Mouse (Mus musculus): ENCODE measurements around the gene Olfr312. TPM values are rescaled to one million over a fixed set of nuclear protein-coding genes. Genes with fewer than 3 reads are reported as not detected.

The Olfr312 gene
- total RNA-seq, 2 experiments from 2014 or later: not detected

DNA sequence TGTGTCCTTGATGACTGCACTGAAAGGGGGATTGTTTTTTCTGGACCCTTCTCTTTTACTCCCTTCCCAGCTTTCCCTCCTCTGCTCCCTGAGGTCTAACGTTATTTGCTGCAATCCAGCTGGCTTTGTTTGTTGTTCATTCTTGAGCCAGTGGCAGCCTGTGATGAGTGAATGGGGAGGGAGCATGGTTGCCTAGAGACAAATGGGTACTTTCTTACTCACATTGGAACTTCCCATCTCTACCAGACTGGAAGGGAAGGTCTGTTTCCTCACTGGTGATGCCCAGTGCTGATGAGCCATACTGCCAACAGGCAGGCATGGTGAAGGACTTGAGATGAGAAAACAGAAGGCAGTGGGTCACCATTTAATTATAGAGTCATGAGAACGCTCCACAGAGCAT is 20.7 kb downstream of the Olfr312 start:
- no peak for ATAC-seq (ENCODE audit: poor library complexity, severe bottlenecking)

GRCm38 (mm10) chr11:58860744-58861143 is 31.7 kb downstream of the Olfr312 start:
- ATAC-seq (ENCODE audit: poor library complexity, severe bottlenecking): no peak

DNA sequence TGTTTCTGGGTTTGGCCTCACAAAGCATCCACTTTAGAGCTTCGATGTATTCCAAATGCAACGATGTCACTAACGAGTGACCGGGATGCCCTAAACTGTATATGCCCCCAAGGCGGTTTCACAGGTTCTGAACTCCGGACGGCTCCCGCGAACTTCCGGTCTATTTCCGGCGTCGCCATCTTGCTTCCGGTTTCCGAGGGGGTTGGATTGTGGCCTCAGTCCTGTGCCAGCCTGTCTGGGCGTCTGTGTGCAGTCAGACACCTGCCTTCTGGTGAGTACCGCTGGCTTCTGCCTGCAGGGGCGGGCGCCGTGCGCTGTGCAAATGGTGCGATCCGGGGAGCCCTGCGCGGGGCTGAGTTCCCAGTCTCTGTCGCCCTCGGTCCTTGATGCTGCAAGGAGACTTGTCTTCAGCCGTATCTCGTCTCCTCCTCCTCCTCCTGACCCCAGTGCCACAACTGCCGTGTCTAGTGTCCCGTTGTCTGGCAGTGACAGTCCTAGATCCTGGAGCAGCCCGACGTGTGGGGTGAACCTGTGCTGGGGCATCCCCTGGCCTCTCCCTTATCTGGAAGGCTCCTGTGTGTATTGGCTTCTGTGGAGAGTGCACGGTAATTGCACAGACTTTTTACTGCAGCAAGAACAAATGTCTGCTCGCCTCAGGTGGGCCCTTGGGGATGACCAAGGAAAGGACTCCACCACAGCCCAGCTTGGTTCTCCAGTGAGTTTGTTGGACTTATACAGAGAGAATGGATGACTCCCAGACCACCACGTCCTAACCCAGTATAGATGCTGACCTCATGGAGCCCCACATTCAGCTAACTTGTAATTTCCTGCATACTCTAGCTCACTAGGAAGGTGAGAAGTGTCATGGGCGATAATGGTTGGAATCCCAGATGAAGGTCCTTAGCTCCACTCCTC is 38.3 kb downstream of the Olfr312 start, which contains the start of gene 2810021J22Rik:
2810021J22Rik (plus strand) TSS at position 178 of the 915 bp plus-strand sequence.
- ATAC-seq (ENCODE audit: poor library complexity, severe bottlenecking): peak; percentile 94

GRCm38 (mm10) chr11:58867954-58868330 is 38.9 kb downstream of the Olfr312 start:
- no peak for ATAC-seq (ENCODE audit: poor library complexity, severe bottlenecking)

- ATAC-seq (ENCODE audit: poor library complexity, severe bottlenecking): no peak
These were observed 41.9 kb downstream of the Olfr312 start for GRCm38 (mm10) chr11:58870961-58871360.

- no peak for ATAC-seq (ENCODE audit: poor library complexity, severe bottlenecking)
These were observed 54.7 kb downstream of the Olfr312 start for GRCm38 (mm10) chr11:58883756-58884155.

Other genes with a start within 250 kb of the Olfr312 start
- gene Olfr324, start 234.1 kb upstream of the Olfr312 start, total RNA-seq (2015): not detected in 2 replicates
- gene Olfr324, start 234.1 kb upstream of the Olfr312 start, total RNA-seq (2017): not detected in 2 replicates
- gene 2210407C18Rik, start 213.2 kb upstream of the Olfr312 start, total RNA-seq (2015): not detected in 2 replicates
- not detected in 2 replicates for gene 2210407C18Rik, start 213.2 kb upstream of the Olfr312 start, total RNA-seq (2017)
- gene Olfr323, start 198.7 kb upstream of the Olfr312 start, total RNA-seq (2015): not detected in 2 replicates
- gene Olfr323, start 198.7 kb upstream of the Olfr312 start, total RNA-seq (2017): not detected in 2 replicates
- 0.11 and 0.27 TPM in 2 replicates for gene Trim58, start 188.8 kb upstream of the Olfr312 start, total RNA-seq (2015)
- 0.04 TPM in 1 of 2 replicates, not detected in the other for gene Trim58, start 188.8 kb upstream of the Olfr312 start, total RNA-seq (2017)
- not detected in 2 replicates for gene Olfr322, start 170.5 kb upstream of the Olfr312 start, total RNA-seq (2015)
- not detected in 2 replicates for gene Olfr322, start 170.5 kb upstream of the Olfr312 start, total RNA-seq (2017)
- not detected in 2 replicates for gene Olfr320, start 148.1 kb upstream of the Olfr312 start, total RNA-seq (2015)
- not detected in 2 replicates for gene Olfr320, start 148.1 kb upstream of the Olfr312 start, total RNA-seq (2017)
- not detected in 2 replicates for gene Olfr319, start 130.1 kb upstream of the Olfr312 start, total RNA-seq (2015)
- not detected in 2 replicates for gene Olfr319, start 130.1 kb upstream of the Olfr312 start, total RNA-seq (2017)
- gene Olfr318, start 105.2 kb upstream of the Olfr312 start, total RNA-seq (2015): not detected in 2 replicates
- gene Olfr318, start 105.2 kb upstream of the Olfr312 start, total RNA-seq (2017): not detected in 2 replicates
- gene Olfr317, start 90.0 kb upstream of the Olfr312 start, total RNA-seq (2015): not detected in 2 replicates
- not detected in 2 replicates for gene Olfr317, start 90.0 kb upstream of the Olfr312 start, total RNA-seq (2017)
- gene Olfr316, start 76.5 kb upstream of the Olfr312 start, total RNA-seq (2015): not detected in 2 replicates
- gene Olfr316, start 76.5 kb upstream of the Olfr312 start, total RNA-seq (2017): not detected in 2 replicates
- not detected in 2 replicates for gene Olfr315, start 56.0 kb upstream of the Olfr312 start, total RNA-seq (2015)
- gene Olfr315, start 56.0 kb upstream of the Olfr312 start, total RNA-seq (2017): not detected in 2 replicates
- not detected in 2 replicates for gene Olfr314, start 46.3 kb upstream of the Olfr312 start, total RNA-seq (2015)
- gene Olfr314, start 46.3 kb upstream of the Olfr312 start, total RNA-seq (2017): not detected in 2 replicates
- not detected in 2 replicates for gene Fam183b, start 27.3 kb upstream of the Olfr312 start, total RNA-seq (2015)
- gene Fam183b, start 27.3 kb upstream of the Olfr312 start, total RNA-seq (2017): not detected in 2 replicates
- not detected in 2 replicates for gene Olfr313, start 14.2 kb upstream of the Olfr312 start, total RNA-seq (2015)
- not detected in 2 replicates for gene Olfr313, start 14.2 kb upstream of the Olfr312 start, total RNA-seq (2017)
- gene Olfr311, start 10.0 kb downstream of the Olfr312 start, total RNA-seq (2015): not detected in 2 replicates
- not detected in 2 replicates for gene Olfr311, start 10.0 kb downstream of the Olfr312 start, total RNA-seq (2017)
- gene Gm12258, start 17.9 kb downstream of the Olfr312 start, total RNA-seq (2015): 2.0 and 3.7 TPM in 2 replicates
- gene Gm12258, start 17.9 kb downstream of the Olfr312 start, total RNA-seq (2017): 2.0 and 4.7 TPM in 2 replicates
- 1.6 and 3.0 TPM in 2 replicates for gene 2810021J22Rik, start 38.0 kb downstream of the Olfr312 start, total RNA-seq (2015)
- 3.2 and 5.8 TPM in 2 replicates for gene 2810021J22Rik, start 38.0 kb downstream of the Olfr312 start, total RNA-seq (2017)
- 12.5 and 13.3 TPM in 2 replicates for gene Zfp39, start 75.0 kb downstream of the Olfr312 start, total RNA-seq (2015)
- 8.2 and 8.6 TPM in 2 replicates for gene Zfp39, start 75.0 kb downstream of the Olfr312 start, total RNA-seq (2017)
- gene Btnl10, start 88.7 kb downstream of the Olfr312 start, total RNA-seq (2015): 0.94 and 1.8 TPM in 2 replicates
- 1.2 and 2.8 TPM in 2 replicates for gene Btnl10, start 88.7 kb downstream of the Olfr312 start, total RNA-seq (2017)
- 42.6 and 42.9 TPM in 2 replicates for gene Rnf187, start 109.7 kb downstream of the Olfr312 start, total RNA-seq (2015)
- gene Rnf187, start 109.7 kb downstream of the Olfr312 start, total RNA-seq (2017): 49.7 and 61.7 TPM in 2 replicates
- 4.6 and 6.9 TPM in 2 replicates for gene Hist3h2ba, start 119.7 kb downstream of the Olfr312 start, total RNA-seq (2015)
- 5.4 and 10.9 TPM in 2 replicates for gene Hist3h2ba, start 119.7 kb downstream of the Olfr312 start, total RNA-seq (2017)
- gene Hist3h2a, start 125.4 kb downstream of the Olfr312 start, total RNA-seq (2015): 20.6 and 24.9 TPM in 2 replicates
- 267 and 273 TPM in 2 replicates for gene Hist3h2a, start 125.4 kb downstream of the Olfr312 start, total RNA-seq (2017)
- not detected in 2 replicates for gene Trim17, start 125.4 kb downstream of the Olfr312 start, total RNA-seq (2015)
- gene Trim17, start 125.4 kb downstream of the Olfr312 start, total RNA-seq (2017): 0.07 TPM in 1 of 2 replicates, not detected in the other
- 22.2 and 26.7 TPM in 2 replicates for gene Trim11, start 148.9 kb downstream of the Olfr312 start, total RNA-seq (2015)
- 30.0 and 33.2 TPM in 2 replicates for gene Trim11, start 148.9 kb downstream of the Olfr312 start, total RNA-seq (2017)